Comparison of ENCODE assay signal across 8 mouse cellular contexts in genomic region chr5:134907135-134907534, GRCm38 (mm10). TPM values are rescaled to one million over a fixed set of nuclear protein-coding genes. Genes with fewer than 3 reads are reported as not detected.
DNase-seq lines count a peak whose midpoint lies in the region; ATAC-seq and TF ChIP-seq lines count a peak whose summit lies in the region.

No protein-coding gene starts in this region.

- ATAC-seq in forebrain, embryonic 15.5 days (replicated peaks): peak; percentile 68
- ATAC-seq in liver, postnatal 0 days: peak; percentile 91

- intact Hi-C loops in heart, postnatal 14 days (cut with DNase I): loop anchor here (1.0 to 10.0 kb wide), 2 partner anchors 58 to 302 kb away; no protein-coding TSS in a partner anchor

- no peak overlapping the region for H3K4me2 ChIP-seq in forebrain, embryonic 15.5 days (replicated peaks)
- no peak overlapping the region for H3K4me2 ChIP-seq in liver, postnatal 0 days (ENCODE audit: low read depth, low read length)

- TF ChIP-seq EP300 in MEL (IDR thresholded peaks at IDR 0.05; ENCODE audit: low read depth in 1 of 2, low read length in 2 of 2): no peak
- TF ChIP-seq EP300 in liver, postnatal 0 days (IDR thresholded peaks at IDR 0.05; ENCODE audit: low read depth): no peak

- no peak overlapping the region for H3K27ac ChIP-seq in MEL (ENCODE audit: control insufficient read depth, low read depth, low read length)
- H3K27ac ChIP-seq in forebrain, embryonic 15.5 days (replicated peaks): no peak overlapping the region
- H3K27ac ChIP-seq in liver, postnatal 0 days (ENCODE audit: low read depth): no peak overlapping the region

- peak; percentile 94 for DNase-seq in MEL (ENCODE audit: low read depth, low spot score)
- DNase-seq in cerebellum, adult 11-12 months: peak; percentile 80
- peak; percentile 95 to 98 for DNase-seq in heart, postnatal 14 days
- DNase-seq in layer of hippocampus, adult 11-12 months (ENCODE audit: low spot score): peak; percentile 94
- peak; percentile 95 for DNase-seq in liver, postnatal 0 days
- peak; percentile 98 for DNase-seq in ovary, postnatal 14 days (ENCODE audit: low spot score)
- peak; percentile 87 to 97 for DNase-seq in thymus, postnatal 10 days (ENCODE audit: low spot score in 2 of 2)

- under 1% methylated on average over 13 of the region's 13 CpGs for WGBS in forebrain, embryonic 15.5 days
- under 1% methylated on average over 13 of the region's 13 CpGs for WGBS in liver, postnatal 0 days (ENCODE audit: insufficient replicate concordance)

- TF ChIP-seq RAD21 in MEL (IDR thresholded peaks at IDR 0.05; ENCODE audit: low read depth, low read length): peak; percentile 99

- no peak for TF ChIP-seq POLR2A in MEL (IDR thresholded peaks at IDR 0.05; ENCODE audit: control insufficient read depth in 1 of 2, insufficient read depth in 1 of 2, low read depth in 1 of 2, low read length in 2 of 2, poor library complexity in 1 of 2)

- H3K36me3 ChIP-seq in MEL (ENCODE audit: control insufficient read depth in 1 of 2, insufficient read depth in 2 of 2, low read length in 2 of 2): no peaks in the 10 kb centered on the region
- no peaks in the 10 kb centered on the region for H3K36me3 ChIP-seq in forebrain, embryonic 15.5 days
- H3K36me3 ChIP-seq in liver, postnatal 0 days (replicated peaks; ENCODE audit: insufficient read depth, low read length): no peaks in the 10 kb centered on the region

- H3K79me2 ChIP-seq in MEL (ENCODE audit: control insufficient read depth, insufficient read depth, low read length, poor library complexity): no peaks in the 10 kb centered on the region

- no peak overlapping the region for H3K9ac ChIP-seq in MEL (ENCODE audit: control insufficient read depth, low read depth, low read length, poor library complexity, severe bottlenecking)
- H3K9ac ChIP-seq in forebrain, embryonic 15.5 days (replicated peaks): no peak overlapping the region
- no peak overlapping the region for H3K9ac ChIP-seq in liver, postnatal 0 days (replicated peaks)

- TF ChIP-seq CTCF in MEL (IDR thresholded peaks at IDR 0.05 in 2 of 3, conservative IDR thresholded peaks at IDR 0.05 in 1 of 3; ENCODE audit: control insufficient read depth in 1 of 3, insufficient read depth in 1 of 3, low read depth in 2 of 3, low read length in 3 of 3, poor library complexity in 1 of 3, severe bottlenecking in 1 of 3): peak; percentile 87 to 100 (median 97); a peak in 5 of 6 replicates
- TF ChIP-seq CTCF in liver, postnatal 0 days (IDR thresholded peaks at IDR 0.05; ENCODE audit: low read depth): peak; percentile 99

- H3K4me1 ChIP-seq in MEL (ENCODE audit: control insufficient read depth in 1 of 2, insufficient read depth in 2 of 2, low read length in 2 of 2): no peaks in the 10 kb centered on the region
- H3K4me1 ChIP-seq in forebrain, embryonic 15.5 days: no peaks in the 10 kb centered on the region
- H3K4me1 ChIP-seq in liver, postnatal 0 days (ENCODE audit: insufficient read depth): no peaks in the 10 kb centered on the region

- no peaks in the 10 kb centered on the region for H3K27me3 ChIP-seq in MEL (ENCODE audit: control insufficient read depth in 1 of 2, insufficient read depth in 2 of 2, low read length in 2 of 2)
- no peaks in the 10 kb centered on the region for H3K27me3 ChIP-seq in forebrain, embryonic 15.5 days
- no peaks in the 10 kb centered on the region for H3K27me3 ChIP-seq in liver, postnatal 0 days (ENCODE audit: insufficient read depth, low read length)

- no peak overlapping the region for H3K4me3 ChIP-seq in MEL (ENCODE audit: control insufficient read depth in 1 of 2, insufficient read depth in 1 of 2, low read depth in 2 of 2, low read length in 2 of 2)
- H3K4me3 ChIP-seq in forebrain, embryonic 15.5 days: no peak overlapping the region
- H3K4me3 ChIP-seq in liver, postnatal 0 days (ENCODE audit: low read depth, low read length): no peak overlapping the region

- no peaks in the 10 kb centered on the region for H3K9me3 ChIP-seq in MEL (replicated peaks; ENCODE audit: insufficient read depth, low read length)
- H3K9me3 ChIP-seq in forebrain, embryonic 15.5 days: no peaks in the 10 kb centered on the region
- no peaks in the 10 kb centered on the region for H3K9me3 ChIP-seq in liver, postnatal 0 days (ENCODE audit: low read length)

TF ChIP-seq in MEL, 35 proteins besides CTCF, POLR2A, EP300 and RAD21 (continues in another document):
- TF ChIP-seq UBTF (IDR thresholded peaks at IDR 0.05; ENCODE audit: borderline replicate concordance, insufficient read depth, low read depth, low read length) (no peak), TBP (IDR thresholded peaks at IDR 0.05; ENCODE audit: low read depth, low read length) (no peak), MAX (IDR thresholded peaks at IDR 0.05; ENCODE audit: low read length) (peak; percentile 48; the same call in 1 of the 2 replicates), ZNF384 (IDR thresholded peaks at IDR 0.05; ENCODE audit: low read depth, low read length) (no peak), MEF2A (IDR thresholded peaks at IDR 0.05; ENCODE audit: extremely low read depth, insufficient replicate concordance, low read depth, low read length, poor library complexity, severe bottlenecking) (no peak), RCOR1 (IDR thresholded peaks at IDR 0.05; ENCODE audit: low read depth, low read length) (no peak), JUND (IDR thresholded peaks at IDR 0.05; ENCODE audit: low read depth, low read length) (no peak), KAT2A (conservative IDR thresholded peaks at IDR 0.05; ENCODE audit: low read depth, low read length) (no peak), SIN3A (IDR thresholded peaks at IDR 0.05; ENCODE audit: low read length) (peak; percentile 77), NELFE (IDR thresholded peaks at IDR 0.05; ENCODE audit: low read depth, low read length) (no peak), CHD1 (IDR thresholded peaks at IDR 0.05; ENCODE audit: low read depth, low read length) (no peak), MYB (IDR thresholded peaks at IDR 0.05; ENCODE audit: low read depth, low read length) (no peak), MYC (IDR thresholded peaks at IDR 0.05; ENCODE audit: low read depth, low read length) (peak; percentile 91), MAFK (IDR thresholded peaks at IDR 0.05; ENCODE audit: borderline replicate concordance, low read depth, low read length) (no peak), HCFC1 (IDR thresholded peaks at IDR 0.05; ENCODE audit: low read depth, low read length) (0 out of 2 replicates have a peak, but pooled peaks have one; percentile 24), ETS1 (IDR thresholded peaks at IDR 0.05; ENCODE audit: low read depth, low read length) (no peak), MAZ (IDR thresholded peaks at IDR 0.05; ENCODE audit: low read depth, low read length) (peak; percentile 37; the same call in 1 of the 2 replicates), USF1 (IDR thresholded peaks at IDR 0.05; ENCODE audit: low read depth, low read length) (no peak), CHD2 (IDR thresholded peaks at IDR 0.05; ENCODE audit: low read length) (no peak), BHLHE40 (IDR thresholded peaks at IDR 0.05; ENCODE audit: borderline replicate concordance, low read depth, low read length) (0 out of 2 replicates have a peak, but pooled peaks have one; percentile 14), TAL1 (IDR thresholded peaks at IDR 0.05; ENCODE audit: low read length) (no peak), GATA1 (IDR thresholded peaks at IDR 0.05; ENCODE audit: low read depth, low read length) (no peak), NRF1 (IDR thresholded peaks at IDR 0.05; ENCODE audit: insufficient read depth, low read depth, low read length, poor library complexity, severe bottlenecking) (peak; percentile 24; the same call in 1 of the 2 replicates), ELF1 (IDR thresholded peaks at IDR 0.05; ENCODE audit: low read depth, low read length) (0 out of 2 replicates have a peak, but pooled peaks have one; percentile 20), TCF12 (IDR thresholded peaks at IDR 0.05; ENCODE audit: low read depth, low read length) (no peak), GABPA (IDR thresholded peaks at IDR 0.05; ENCODE audit: low read depth, low read length) (no peak), POLR2AphosphoS2 (IDR thresholded peaks at IDR 0.05; ENCODE audit: low read length) (no peak), ZKSCAN1 (IDR thresholded peaks at IDR 0.05; ENCODE audit: low read depth, low read length) (no peak)

RNA-seq across cellular contexts. Expression of gene Tmem270, which starts 0.6 kb away (rescaled TPM):
- total RNA-seq in MEL (2012; rRNA removed): not detected in 2 replicates
- not detected for polyA plus RNA-seq in MEL (2012; ENCODE audit: insufficient read depth in 1 of 2, insufficient read length in 2 of 2, low read depth in 1 of 2, low replicate concordance in 2 of 2, missing spikeins in 1 of 2)
- not detected in 2 replicates for polyA plus RNA-seq in forebrain, embryonic 15.5 days (2015; fragmentation: Nextera tagmentation; extraction: Ambion mirVana)
- total RNA-seq in heart, postnatal 14 days (2021): not detected
- polyA plus RNA-seq in liver, postnatal 0 days (2015; fragmentation: Nextera tagmentation; extraction: Ambion mirVana): not detected in 2 replicates

RNA-seq across cellular contexts. Expression of gene Cldn13, which starts 8.2 kb away (rescaled TPM):
- total RNA-seq in MEL (2012; rRNA removed): 5.4 and 13.1 TPM in 2 replicates
- 1 to 10 TPM in 1 of 2 experiments, not detected in 1; 5.7 TPM for polyA plus RNA-seq in MEL (2012; ENCODE audit: insufficient read depth in 1 of 2, insufficient read length in 2 of 2, low read depth in 1 of 2, low replicate concordance in 2 of 2, missing spikeins in 1 of 2)
- not detected in 2 replicates for polyA plus RNA-seq in forebrain, embryonic 15.5 days (2015; fragmentation: Nextera tagmentation; extraction: Ambion mirVana)
- not detected for total RNA-seq in heart, postnatal 14 days (2021)
- polyA plus RNA-seq in liver, postnatal 0 days (2015; fragmentation: Nextera tagmentation; extraction: Ambion mirVana): 138 and 152 TPM in 2 replicates

RNA-seq across cellular contexts. Expression of gene Mettl27, which starts 25.0 kb away (rescaled TPM):
- 0.75 and 0.96 TPM in 2 replicates for total RNA-seq in MEL (2012; rRNA removed)
- polyA plus RNA-seq in MEL (2012; ENCODE audit: insufficient read depth in 1 of 2, insufficient read length in 2 of 2, low read depth in 1 of 2, low replicate concordance in 2 of 2, missing spikeins in 1 of 2): 1 to 10 TPM in 1 of 2 experiments, not detected in 1; 3.1 TPM
- polyA plus RNA-seq in forebrain, embryonic 15.5 days (2015; fragmentation: Nextera tagmentation; extraction: Ambion mirVana): 8.8 and 10.1 TPM in 2 replicates
- 1 to 10 TPM; 5.7 to 5.9 TPM for total RNA-seq in heart, postnatal 14 days (2021)
- polyA plus RNA-seq in liver, postnatal 0 days (2015; fragmentation: Nextera tagmentation; extraction: Ambion mirVana): 17.3 and 21.7 TPM in 2 replicates

RNA-seq across cellular contexts. Expression of gene Cldn4, which starts 39.6 kb away (rescaled TPM):
- total RNA-seq in MEL (2012; rRNA removed): 0.08 TPM in 1 of 2 replicates, not detected in the other
- under 1 TPM in 1 of 2 experiments, not detected in 1; 0.04 TPM for polyA plus RNA-seq in MEL (2012; ENCODE audit: insufficient read depth in 1 of 2, insufficient read length in 2 of 2, low read depth in 1 of 2, low replicate concordance in 2 of 2, missing spikeins in 1 of 2)
- not detected in 2 replicates for polyA plus RNA-seq in forebrain, embryonic 15.5 days (2015; fragmentation: Nextera tagmentation; extraction: Ambion mirVana)
- total RNA-seq in heart, postnatal 14 days (2021): under 1 TPM; 0.14 to 0.59 TPM
- polyA plus RNA-seq in liver, postnatal 0 days (2015; fragmentation: Nextera tagmentation; extraction: Ambion mirVana): 0.13 and 0.32 TPM in 2 replicates

Comparison
In these comparisons a context has a peak if more than half of its experiments do, and no peak if none do; other contexts are left out.
1. RNA of gene Cldn13, which starts 8.2 kb away (polyA plus RNA-seq): 138 to 152 TPM in liver, postnatal 0 days; 5.7 TPM in MEL and not detected in forebrain, embryonic 15.5 days; every median in the first group is over 10 times any median in the second.
2. Peak in every context shown above with its lines, with median percentiles within 50 percentile points of each other: DNase-seq.